Mouse (Mus musculus): ENCODE data around the gene Gins1. TPM values are rescaled to one million over a fixed set of nuclear protein-coding genes. Genes with fewer than 3 reads are reported as not detected.
"Not testable (repeated sequence)": the region's sequence is repeated elsewhere in the genome, so short reads cannot be mapped to it uniquely, and the experiment has no call there.

The Gins1 gene
- polyA plus RNA-seq, 1 experiment from 2014 or later = 42.5 TPM

- DNase-seq (ENCODE audit: low spot score) (no peak), ATAC-seq (replicated peaks; ENCODE audit: low FRiP score, low TSS enrichment, low read depth) (no peak)
- Histone ChIP-seq H3K4me2 (ENCODE audit: low read length) (0 out of 2 replicates have a peak overlapping the region, but pooled peaks have one; percentile 5), H3K9me3 (ENCODE audit: control insufficient read depth, low read length) (no peaks in the 10 kb centered on the region), H3K27me3 (replicated peaks; ENCODE audit: control insufficient read depth, insufficient read depth, low read length) (no peaks in the 10 kb centered on the region), H3K4me3 (ENCODE audit: low read depth, low read length) (no peak overlapping the region), H3K27ac (ENCODE audit: low read depth) (no peak overlapping the region), H3K4me1 (replicated peaks; ENCODE audit: control insufficient read depth, insufficient read depth, low read length) (peaks cover 14% of the 10 kb centered on the region), H3K9ac (ENCODE audit: low read length) (no peak overlapping the region), H3K36me3 (ENCODE audit: control insufficient read depth, insufficient read depth, low read length) (0 out of 2 replicates have a peak, but pooled peaks cover 4% of the 10 kb centered on the region)
- 84% methylated on average over 8 of the region's 8 CpGs for WGBS
Observed at GRCm38 (mm10) chr2:150902347-150902746, 2.9 kb upstream of the Gins1 start.

GRCm38 (mm10) chr2:150904272-150904935 lies 796 bp upstream of the Gins1 start, which contains the start of gene Abhd12:
TSS of gene Abhd12 (minus strand) at chr2:150904741.
- peak within 1 kb of the TSS; percentile 78 for H3K4me3 ChIP-seq (ENCODE audit: low read depth, low read length)
- peak within 1 kb of the TSS; percentile 73 for H3K9ac ChIP-seq (ENCODE audit: low read length)
- ATAC-seq (replicated peaks; ENCODE audit: low FRiP score, low TSS enrichment, low read depth) = peak; percentile 96
- no peaks in the 10 kb centered on the region for H3K27me3 ChIP-seq (replicated peaks; ENCODE audit: control insufficient read depth, insufficient read depth, low read length)
- 0% methylated on average over 63 of the region's 72 CpGs for WGBS
- peak; percentile 99 for DNase-seq (ENCODE audit: low spot score)
- 0 out of 2 replicates have a peak, but pooled peaks cover 4% of the 10 kb centered on the region for H3K36me3 ChIP-seq (ENCODE audit: control insufficient read depth, insufficient read depth, low read length)
- peaks cover 14% of the 10 kb centered on the region for H3K4me1 ChIP-seq (replicated peaks; ENCODE audit: control insufficient read depth, insufficient read depth, low read length)
- H3K9me3 ChIP-seq (ENCODE audit: control insufficient read depth, low read length) = no peaks in the 10 kb centered on the region
- H3K27ac ChIP-seq (ENCODE audit: low read depth) = peak within 1 kb of the TSS; percentile 82
- H3K4me2 ChIP-seq (ENCODE audit: low read length) = peak within 1 kb of the TSS; percentile 63

GRCm38 (mm10) chr2:150908881-150909280 lies 3.7 kb downstream of the Gins1 start:
- H3K4me1 ChIP-seq (replicated peaks; ENCODE audit: control insufficient read depth, insufficient read depth, low read length); DNase-seq (ENCODE audit: low spot score); H3K27ac ChIP-seq (ENCODE audit: low read depth); ATAC-seq (replicated peaks; ENCODE audit: low FRiP score, low TSS enrichment, low read depth); H3K27me3 ChIP-seq (replicated peaks; ENCODE audit: control insufficient read depth, insufficient read depth, low read length); H3K36me3 ChIP-seq (ENCODE audit: control insufficient read depth, insufficient read depth, low read length); H3K9me3 ChIP-seq (ENCODE audit: control insufficient read depth, low read length): not testable (repeated sequence)
- WGBS = 43% methylated on average over 6 of the region's 6 CpGs
- H3K4me3 ChIP-seq (ENCODE audit: low read depth, low read length) = peak overlapping the region; percentile 65
- peak overlapping the region; percentile 52 for H3K4me2 ChIP-seq (ENCODE audit: low read length)
- peak overlapping the region; percentile 66; the same call in 1 of the 2 replicates for H3K9ac ChIP-seq (ENCODE audit: low read length)

- Histone ChIP-seq H3K4me1 (replicated peaks; ENCODE audit: control insufficient read depth, insufficient read depth, low read length) (peaks cover 2% of the 10 kb centered on the region; the same call in 1 of the 2 replicates), H3K4me3 (ENCODE audit: low read depth, low read length) (peak overlapping the region; percentile 65), H3K36me3 (ENCODE audit: control insufficient read depth, insufficient read depth, low read length) (no peaks in the 10 kb centered on the region), H3K9me3 (ENCODE audit: control insufficient read depth, low read length) (no peaks in the 10 kb centered on the region), H3K4me2 (ENCODE audit: low read length) (peak overlapping the region; percentile 52), H3K27ac (ENCODE audit: low read depth) (peak overlapping the region; percentile 78), H3K27me3 (replicated peaks; ENCODE audit: control insufficient read depth, insufficient read depth, low read length) (no peaks in the 10 kb centered on the region), H3K9ac (ENCODE audit: low read length) (peak overlapping the region; percentile 66)
- ATAC-seq (replicated peaks; ENCODE audit: low FRiP score, low TSS enrichment, low read depth) (peak; percentile 93), DNase-seq (ENCODE audit: low spot score) (peak; percentile 98)
- under 1% methylated on average over 35 of the region's 35 CpGs for WGBS
Observed at GRCm38 (mm10) chr2:150909429-150910039, 4.3 kb downstream of the Gins1 start.

- Histone ChIP-seq H3K9me3 (ENCODE audit: control insufficient read depth, low read length) (no peaks in the 10 kb centered on the region), H3K4me1 (replicated peaks; ENCODE audit: control insufficient read depth, insufficient read depth, low read length) (peaks cover 2% of the 10 kb centered on the region; the same call in 1 of the 2 replicates), H3K4me3 (ENCODE audit: low read depth, low read length) (peak overlapping the region; percentile 65), H3K4me2 (ENCODE audit: low read length) (peak overlapping the region; percentile 52), H3K27me3 (replicated peaks; ENCODE audit: control insufficient read depth, insufficient read depth, low read length) (no peaks in the 10 kb centered on the region), H3K36me3 (ENCODE audit: control insufficient read depth, insufficient read depth, low read length) (0 out of 2 replicates have a peak, but pooled peaks cover 6% of the 10 kb centered on the region), H3K9ac (ENCODE audit: low read length) (peak overlapping the region; percentile 66), H3K27ac (ENCODE audit: low read depth) (no peak overlapping the region)
- ATAC-seq (replicated peaks; ENCODE audit: low FRiP score, low TSS enrichment, low read depth) = no peak
- DNase-seq (ENCODE audit: low spot score) = no peak
- WGBS = 32% methylated on average over 9 of the region's 10 CpGs
Observed at GRCm38 (mm10) chr2:150910295-150910881, 5.2 kb downstream of the Gins1 start.

- DNase-seq (ENCODE audit: low spot score) = no peak
- Histone ChIP-seq H3K4me3 (ENCODE audit: low read depth, low read length) (no peak overlapping the region), H3K27ac (ENCODE audit: low read depth) (no peak overlapping the region), H3K9me3 (ENCODE audit: control insufficient read depth, low read length) (no peaks in the 10 kb centered on the region), H3K9ac (ENCODE audit: low read length) (no peak overlapping the region), H3K4me2 (ENCODE audit: low read length) (no peak overlapping the region), H3K27me3 (replicated peaks; ENCODE audit: control insufficient read depth, insufficient read depth, low read length) (no peaks in the 10 kb centered on the region), H3K4me1 (replicated peaks; ENCODE audit: control insufficient read depth, insufficient read depth, low read length) (peaks cover 2% of the 10 kb centered on the region; the same call in 1 of the 2 replicates), H3K36me3 (ENCODE audit: control insufficient read depth, insufficient read depth, low read length) (peaks cover 27% of the 10 kb centered on the region; the same call in 1 of the 2 replicates)
- WGBS = 79% methylated on average over 4 of the region's 4 CpGs
- ATAC-seq (replicated peaks; ENCODE audit: low FRiP score, low TSS enrichment, low read depth) = no peak
Observed at GRCm38 (mm10) chr2:150914781-150915515, 9.7 kb downstream of the Gins1 start.

- Histone ChIP-seq H3K4me3 (ENCODE audit: low read depth, low read length) (no peak overlapping the region), H3K4me2 (ENCODE audit: low read length) (no peak overlapping the region), H3K36me3 (ENCODE audit: control insufficient read depth, insufficient read depth, low read length) (peaks cover 27% of the 10 kb centered on the region; the same call in 1 of the 2 replicates), H3K27ac (ENCODE audit: low read depth) (no peak overlapping the region), H3K4me1 (replicated peaks; ENCODE audit: control insufficient read depth, insufficient read depth, low read length) (no peaks in the 10 kb centered on the region; the same call in 1 of the 2 replicates), H3K9ac (ENCODE audit: low read length) (no peak overlapping the region), H3K9me3 (ENCODE audit: control insufficient read depth, low read length) (no peaks in the 10 kb centered on the region), H3K27me3 (replicated peaks; ENCODE audit: control insufficient read depth, insufficient read depth, low read length) (no peaks in the 10 kb centered on the region)
- DNase-seq (ENCODE audit: low spot score) (no peak), ATAC-seq (replicated peaks; ENCODE audit: low FRiP score, low TSS enrichment, low read depth) (no peak)
- 85% methylated on average over 5 of the region's 5 CpGs for WGBS
Observed at GRCm38 (mm10) chr2:150915786-150916185, 10.6 kb downstream of the Gins1 start.

GRCm38 (mm10) chr2:150918720-150919119 lies 13.5 kb downstream of the Gins1 start:
- Histone ChIP-seq H3K4me3 (ENCODE audit: low read depth, low read length) (no peak overlapping the region), H3K9me3 (ENCODE audit: control insufficient read depth, low read length) (no peaks in the 10 kb centered on the region), H3K27me3 (replicated peaks; ENCODE audit: control insufficient read depth, insufficient read depth, low read length) (no peaks in the 10 kb centered on the region), H3K9ac (ENCODE audit: low read length) (no peak overlapping the region), H3K4me1 (replicated peaks; ENCODE audit: control insufficient read depth, insufficient read depth, low read length) (no peaks in the 10 kb centered on the region), H3K4me2 (ENCODE audit: low read length) (no peak overlapping the region), H3K36me3 (ENCODE audit: control insufficient read depth, insufficient read depth, low read length) (peaks cover 36% of the 10 kb centered on the region; the same call in 1 of the 2 replicates), H3K27ac (ENCODE audit: low read depth) (no peak overlapping the region)
- no peak for ATAC-seq (replicated peaks; ENCODE audit: low FRiP score, low TSS enrichment, low read depth)
- WGBS = 89% methylated on average over 3 of the region's 3 CpGs
- DNase-seq (ENCODE audit: low spot score) = no peak

Data from intestine, embryonic 14.5 days (tissue).